Mouse (Mus musculus) hindbrain, postnatal 0 days (tissue): Measurements from ENCODE around the gene Myo9a. TPM values are rescaled to one million over a fixed set of nuclear protein-coding genes. Genes with fewer than 3 reads are reported as not detected.

Source experiments
- ATAC-seq: fragments of 200-750 bp; cut with Nextera tagmentation; 2 replicates; pipeline ENCODE4 v1.8.0; 2017; ENCODE audit warnings: mild to moderate bottlenecking, moderate TSS enrichment, moderate library complexity
- DNase-seq: peaks from one replicate; pipeline ENCODE4 v3.0.0-alpha.2; 2015; ENCODE audit warnings: low spot score
- H3K27ac ChIP-seq: fragments of 300-500 bp; sonication (generic); 2 replicates; pipeline ENCODE4 v1.5.1; 2014; ENCODE audit warnings: mild to moderate bottlenecking
- H3K27me3 ChIP-seq: fragments of 300-500 bp; sonication (generic); 2 replicates; pipeline ENCODE4 v1.6.1; 2014; ENCODE audit warnings: low read length, mixed read lengths; ENCODE audit not compliant: insufficient read depth
- H3K36me3 ChIP-seq: fragments of 300-500 bp; sonication (generic); 2 replicates; pipeline ENCODE4 v1.6.1; 2014; ENCODE audit warnings: low read length, mixed read lengths; ENCODE audit not compliant: insufficient read depth
- H3K4me1 ChIP-seq: fragments of 300-500 bp; sonication (generic); 2 replicates; pipeline ENCODE4 v1.6.1; 2014; ENCODE audit warnings: antibody characterized with exemption, low read length, mixed read lengths; ENCODE audit not compliant: insufficient read depth
- H3K4me2 ChIP-seq: fragments of 300-500 bp; sonication (generic); 2 replicates; pipeline ENCODE4 v1.6.1; 2014; ENCODE audit warnings: low read depth, mild to moderate bottlenecking, low read length, moderate library complexity, mixed read lengths
- H3K4me3 ChIP-seq: fragments of 300-500 bp; sonication (generic); 2 replicates; pipeline ENCODE4 v1.5.1; 2014; ENCODE audit warnings: low read length
- H3K9ac ChIP-seq: fragments of 300-500 bp; sonication (generic); replicated peaks from 2 replicates; pipeline ENCODE4 v1.6.1; 2014; ENCODE audit warnings: mild to moderate bottlenecking, low read length, moderate library complexity, mixed read lengths
- H3K9me3 ChIP-seq: fragments of 300-500 bp; sonication (generic); 2 replicates; pipeline ENCODE4 v1.6.1; 2016; ENCODE audit warnings: low read length, mixed read lengths
- CTCF ChIP-seq: IDR thresholded peaks from 2 replicates; pipeline ENCODE4 v1.5.1; 2016; ENCODE audit warnings: antibody characterized with exemption, control low read depth, low read depth
- WGBS: fragments of 180-500 bp; shearing (Covaris S2); extraction: QIAGEN DNeasy Blood & Tissue Kit; methylation state at CpG from one replicate; pipeline ENCODE4 v1.1.7; 2014; 5-methylcytosine and 5-hydroxymethylcytosine counted together
- polyA plus RNA-seq: library from polyadenylated mRNA; unstranded; fragments of >200 nt; fragmentation: Nextera tagmentation; extraction: Ambion mirVana; gene quantifications from 2 replicates; pipeline ENCODE4 v1.2.1, GENCODE M21; 2015
- total RNA-seq: library from RNA; depleted of rRNA; stranded (reverse); fragments of >200 nt; gene quantifications from 2 replicates; pipeline ENCODE4 v1.2.3, GENCODE M21; 2014

Myo9a gene
- total and polyA plus RNA-seq, 2 experiments from 2014 or later = 15.4 to 25.0 TPM

- Histone ChIP-seq H3K36me3 (no peaks in the 10 kb centered on the region), H3K4me2 (no peak overlapping the region), H3K9ac (no peak overlapping the region), H3K27ac (no peak overlapping the region), H3K4me1 (no peaks in the 10 kb centered on the region), H3K4me3 (no peak overlapping the region), H3K9me3 (no peaks in the 10 kb centered on the region), H3K27me3 (no peaks in the 10 kb centered on the region)
- no peak for TF ChIP-seq CTCF
- WGBS = 70% methylated on average over 4 of the region's 4 CpGs
- ATAC-seq (no peak), DNase-seq (no peak)
Observed at GRCm38 (mm10) chr9:59718237-59718636, 32.5 kb upstream of the Myo9a start.

- no peak for TF ChIP-seq CTCF
- Histone ChIP-seq H3K4me3 (no peak overlapping the region), H3K4me1 (no peaks in the 10 kb centered on the region), H3K4me2 (no peak overlapping the region), H3K9me3 (no peaks in the 10 kb centered on the region), H3K36me3 (no peaks in the 10 kb centered on the region), H3K27ac (no peak overlapping the region), H3K9ac (no peak overlapping the region), H3K27me3 (no peaks in the 10 kb centered on the region)
- WGBS = 86% methylated on average over 5 of the region's 5 CpGs
- ATAC-seq = no peak
- no peak for DNase-seq
Observed at GRCm38 (mm10) chr9:59721144-59721543, 29.6 kb upstream of the Myo9a start.

- Histone ChIP-seq H3K4me3 (peak overlapping the region; percentile 19; the same call in 1 of the 2 replicates), H3K4me2 (peak overlapping the region; percentile 50), H3K27ac (peak overlapping the region; percentile 59), H3K9me3 (no peaks in the 10 kb centered on the region), H3K27me3 (no peaks in the 10 kb centered on the region), H3K36me3 (no peaks in the 10 kb centered on the region), H3K9ac (peak overlapping the region; percentile 48; the same call in 1 of the 2 replicates), H3K4me1 (no peaks in the 10 kb centered on the region)
- WGBS = 12% methylated on average over 10 of the region's 10 CpGs
- peak; percentile 93 for TF ChIP-seq CTCF
- ATAC-seq = peak; percentile 82
- DNase-seq = peak; percentile 93
Observed at GRCm38 (mm10) chr9:59723096-59723657, 27.5 kb upstream of the Myo9a start.

GRCm38 (mm10) chr9:59723791-59724442 lies 26.8 kb upstream of the Myo9a start:
- WGBS = 41% methylated on average over 8 of the region's 8 CpGs
- H3K9me3 ChIP-seq = no peaks in the 10 kb centered on the region
- TF ChIP-seq CTCF = no peak
- no peaks in the 10 kb centered on the region for H3K4me1 ChIP-seq
- DNase-seq (no peak), ATAC-seq (peak; percentile 27; the same call in 1 of the 2 replicates)
- H3K27ac ChIP-seq = peak overlapping the region; percentile 59; the same call in 1 of the 2 replicates
- no peaks in the 10 kb centered on the region for H3K36me3 ChIP-seq
- H3K4me2 ChIP-seq = peak overlapping the region; percentile 50; the same call in 1 of the 2 replicates
- H3K4me3 ChIP-seq = no peak overlapping the region
- no peaks in the 10 kb centered on the region for H3K27me3 ChIP-seq
- H3K9ac ChIP-seq = 0 out of 2 replicates have a peak overlapping the region, but pooled peaks have one; percentile 48

GRCm38 (mm10) chr9:59725515-59725914 lies 25.2 kb upstream of the Myo9a start:
- Histone ChIP-seq H3K9me3 (no peaks in the 10 kb centered on the region), H3K27me3 (no peaks in the 10 kb centered on the region), H3K9ac (no peak overlapping the region), H3K4me2 (no peak overlapping the region), H3K27ac (no peak overlapping the region), H3K4me1 (no peaks in the 10 kb centered on the region), H3K4me3 (no peak overlapping the region), H3K36me3 (no peaks in the 10 kb centered on the region)
- WGBS = 90% methylated on average over 10 of the region's 10 CpGs
- TF ChIP-seq CTCF = no peak
- DNase-seq (no peak), ATAC-seq (no peak)

GRCm38 (mm10) chr9:59727569-59728286 lies 23.0 kb upstream of the Myo9a start:
- no peaks in the 10 kb centered on the region for H3K36me3 ChIP-seq
- H3K9ac ChIP-seq = no peak overlapping the region
- H3K4me2 ChIP-seq = no peak overlapping the region
- no peak for DNase-seq
- H3K9me3 ChIP-seq = no peaks in the 10 kb centered on the region
- no peak overlapping the region for H3K27ac ChIP-seq
- WGBS = 81% methylated on average over 11 of the region's 11 CpGs
- H3K4me1 ChIP-seq = no peaks in the 10 kb centered on the region
- ATAC-seq = no peak
- H3K4me3 ChIP-seq = no peak overlapping the region
- TF ChIP-seq CTCF = no peak
- H3K27me3 ChIP-seq = no peaks in the 10 kb centered on the region
